ENCODE assay signal across 23 mouse cellular contexts in the genomic region with DNA sequence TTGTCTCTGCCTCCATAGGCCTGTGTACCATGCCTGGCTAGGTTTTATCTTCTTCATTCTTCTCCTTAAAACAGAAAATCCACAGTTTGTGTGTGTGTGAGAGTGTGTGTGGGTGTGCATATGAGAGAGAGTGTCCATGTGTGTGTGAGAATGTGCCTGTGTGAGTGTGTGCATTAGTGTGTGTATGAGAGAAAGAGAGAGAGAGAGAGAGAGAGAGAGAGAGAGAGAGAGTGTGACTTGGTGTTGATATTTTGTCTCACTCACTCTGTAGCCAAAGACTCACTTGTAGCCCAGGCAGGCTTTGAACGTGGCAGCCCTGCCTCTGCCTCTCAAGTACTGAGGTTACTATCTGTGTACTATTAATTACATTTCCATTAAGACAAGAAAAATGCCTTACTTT. TPM values are rescaled to one million over a fixed set of nuclear protein-coding genes. Genes with fewer than 3 reads are reported as not detected.
A peak's percentile ranks its signal among the peaks of the same experiment; 100 is the strongest.
DNase-seq lines count a peak whose midpoint lies in the region; ATAC-seq lines count a peak whose summit lies in the region.
"Had no signal": no experiment of that assay in that cellular context is flagged by ENCODE, and none has a peak within 500 bp of the region (broad histone marks: within the 10 kb centered on the region; RNA-seq: fewer than 3 reads in every experiment).

No protein-coding gene starts in this region.

- no peak for ATAC-seq in liver, embryonic 12.5 days
- no peak for ATAC-seq in liver, embryonic 13.5 days (ENCODE audit: low read depth)
- ATAC-seq: activated CD4-positive, CD25-positive, alpha-beta regulatory T cell, adult 4 months; forebrain, embryonic 14.5 days; forebrain, embryonic 16.5 days; Patski had no signal

- WGBS in liver, embryonic 12.5 days (ENCODE audit: insufficient replicate concordance): 47% methylated on average over 1 of the region's 1 CpGs
- 58% methylated on average over 1 of the region's 1 CpGs for WGBS in liver, embryonic 13.5 days (ENCODE audit: insufficient replicate concordance)

- H3K9me3 ChIP-seq in liver, embryonic 12.5 days (replicated peaks): no peaks in the 10 kb centered on the region
- H3K9me3 ChIP-seq in liver, embryonic 13.5 days (replicated peaks): no peaks in the 10 kb centered on the region
- H3K9me3 ChIP-seq: embryonic facial prominence, embryonic 13.5 days; embryonic facial prominence, embryonic 15.5 days; forebrain, embryonic 10.5 days; forebrain, embryonic 12.5 days had no signal

- no peak overlapping the region for H3K4me2 ChIP-seq in liver, embryonic 12.5 days
- H3K4me2 ChIP-seq in liver, embryonic 13.5 days: no peak overlapping the region
- H3K4me2 ChIP-seq: embryonic facial prominence, embryonic 13.5 days; embryonic facial prominence, embryonic 15.5 days; forebrain, embryonic 12.5 days had no signal

- no peaks in the 10 kb centered on the region for H3K27me3 ChIP-seq in liver, embryonic 12.5 days (replicated peaks)
- no peaks in the 10 kb centered on the region for H3K27me3 ChIP-seq in liver, embryonic 13.5 days
- H3K27me3 ChIP-seq: embryonic facial prominence, embryonic 13.5 days; embryonic facial prominence, embryonic 15.5 days; forebrain, embryonic 12.5 days; Patski had no signal

- no peaks in the 10 kb centered on the region for H3K36me3 ChIP-seq in liver, embryonic 12.5 days
- peaks cover 3% of the 10 kb centered on the region; the same call in 1 of the 2 replicates for H3K36me3 ChIP-seq in liver, embryonic 13.5 days

- peaks cover 37% of the 10 kb centered on the region for H3K4me1 ChIP-seq in liver, embryonic 12.5 days
- H3K4me1 ChIP-seq in liver, embryonic 13.5 days (replicated peaks): peaks cover 33% of the 10 kb centered on the region
- H3K4me1 ChIP-seq: embryonic facial prominence, embryonic 13.5 days; embryonic facial prominence, embryonic 15.5 days; forebrain, embryonic 12.5 days had no signal

- DNase-seq in liver: no peak
- DNase-seq in liver, embryonic 13.5 days: no peak
- no peak for DNase-seq in embryo, embryonic 10 days (ENCODE audit: low spot score)
- no peak for DNase-seq in layer of hippocampus, postnatal 36 days
- DNase-seq: adrenal gland, adult 8-10 months; adrenal gland, postnatal 14 days; adrenal gland, postnatal 36 days; cerebellum, adult 11-12 months; cerebellum, adult 2 months; cerebellum, adult 9-10 months; cerebellum, postnatal 10 days; cerebellum, postnatal 25 days; embryo, embryonic 11 days had no signal

- H3K4me3 ChIP-seq in liver, embryonic 12.5 days: no peak overlapping the region
- H3K4me3 ChIP-seq in liver, embryonic 13.5 days (replicated peaks): no peak overlapping the region
- H3K4me3 ChIP-seq: embryonic facial prominence, embryonic 13.5 days; embryonic facial prominence, embryonic 15.5 days; erythroblast, embryonic 14.5 days; forebrain, embryonic 10.5 days; forebrain, embryonic 12.5 days had no signal

- no peak overlapping the region for H3K9ac ChIP-seq in liver, embryonic 12.5 days
- H3K9ac ChIP-seq in liver, embryonic 13.5 days: no peak overlapping the region
- H3K9ac ChIP-seq: embryonic facial prominence, embryonic 13.5 days; embryonic facial prominence, embryonic 15.5 days; forebrain, embryonic 12.5 days had no signal

- H3K27ac ChIP-seq in liver, embryonic 12.5 days: peak overlapping the region; percentile 82; the same call in 1 of the 2 replicates
- peak overlapping the region; percentile 82 for H3K27ac ChIP-seq in liver, embryonic 13.5 days
- H3K27ac ChIP-seq: embryonic facial prominence, embryonic 13.5 days; embryonic facial prominence, embryonic 15.5 days; forebrain, embryonic 10.5 days; forebrain, embryonic 12.5 days had no signal

RNA-seq across cellular contexts. Expression of a gene that starts 47.9 kb away (rescaled TPM):
- 6.2 and 6.9 TPM in 2 replicates for polyA plus RNA-seq in liver, embryonic 12.5 days (2016; fragmentation: Nextera tagmentation; extraction: Ambion mirVana)
- 2.6 and 2.9 TPM in 2 replicates for polyA plus RNA-seq in liver, embryonic 13.5 days (2015; fragmentation: Nextera tagmentation; extraction: Ambion mirVana)
- 100 to 1,000 TPM; 747 to 821 TPM for total RNA-seq in layer of hippocampus, postnatal 36 days (2021)
